Mouse (Mus musculus) limb, embryonic 12.5 days (tissue): ENCODE results near the gene Map3k12. TPM values are rescaled to one million over a fixed set of nuclear protein-coding genes. Genes with fewer than 3 reads are reported as not detected.
A peak's percentile ranks its signal among the peaks of the same experiment; 100 is the strongest.

Source experiments
- ATAC-seq: fragments of 200-750 bp; cut with Nextera tagmentation; 2 replicates; pipeline ENCODE4 v1.8.0; 2017; ENCODE audit warnings: low read depth, moderate TSS enrichment; ENCODE audit not compliant: insufficient number of reproducible peaks, insufficient read depth, low FRiP score, low TSS enrichment
- H3K27ac ChIP-seq: fragments of 300-500 bp; sonication (generic); 2 replicates; pipeline ENCODE4 v1.5.1; 2016; ENCODE audit warnings: mild to moderate bottlenecking, moderate library complexity
- H3K27me3 ChIP-seq: fragments of 300-500 bp; sonication (generic); 2 replicates; pipeline ENCODE4 v1.6.1; 2016; ENCODE audit warnings: mild to moderate bottlenecking, moderate library complexity
- H3K36me3 ChIP-seq: fragments of 300-500 bp; sonication (generic); 2 replicates; pipeline ENCODE4 v1.6.1; 2016; ENCODE audit warnings: mild to moderate bottlenecking, moderate library complexity
- H3K4me1 ChIP-seq: fragments of 300-500 bp; sonication (generic); replicated peaks from 2 replicates; pipeline ENCODE4 v1.6.1; 2016
- H3K4me2 ChIP-seq: fragments of 300-500 bp; sonication (generic); 2 replicates; pipeline ENCODE4 v1.6.1; 2016; ENCODE audit warnings: mild to moderate bottlenecking, moderate library complexity
- H3K4me3 ChIP-seq: fragments of 300-500 bp; sonication (generic); replicated peaks from 2 replicates; pipeline ENCODE4 v1.5.1; 2016; ENCODE audit warnings: mild to moderate bottlenecking
- H3K9ac ChIP-seq: fragments of 300-500 bp; sonication (generic); replicated peaks from 2 replicates; pipeline ENCODE4 v1.6.1; 2016; ENCODE audit warnings: mild to moderate bottlenecking, moderate library complexity
- H3K9me3 ChIP-seq: fragments of 300-500 bp; sonication (generic); 2 replicates; pipeline ENCODE4 v1.6.1; 2016; ENCODE audit warnings: mild to moderate bottlenecking, moderate library complexity
- WGBS: fragments of 180-500 bp; shearing (Covaris S2); methylation state at CpG from one replicate; pipeline ENCODE4 v1.1.7; 2016; 5-methylcytosine and 5-hydroxymethylcytosine counted together
- polyA plus RNA-seq: library from polyadenylated mRNA; unstranded; fragments of >200 nt; fragmentation: Nextera tagmentation; extraction: Ambion mirVana; gene quantifications from 2 replicates; pipeline ENCODE4 v1.2.1, GENCODE M21; 2016

The Map3k12 gene
- polyA plus RNA-seq, 1 experiment from 2014 or later: 23.8 TPM

- no peaks in the 10 kb centered on the region for H3K9me3 ChIP-seq
- no peaks in the 10 kb centered on the region for H3K4me1 ChIP-seq
- no peak for ATAC-seq
- 85% methylated on average over 19 of the region's 19 CpGs for WGBS
- no peak overlapping the region for H3K9ac ChIP-seq
- H3K4me2 ChIP-seq: no peak overlapping the region
- H3K27ac ChIP-seq: no peak overlapping the region
- H3K27me3 ChIP-seq: no peaks in the 10 kb centered on the region
- no peak overlapping the region for H3K4me3 ChIP-seq
- H3K36me3 ChIP-seq: peaks cover 97% of the 10 kb centered on the region
These were observed 15.6 kb downstream of the Map3k12 start for GRCm38 (mm10) chr15:102501084-102501814.

GRCm38 (mm10) chr15:102500479-102500878 lies 16.4 kb downstream of the Map3k12 start:
- Histone ChIP-seq H3K9ac (no peak overlapping the region), H3K4me3 (no peak overlapping the region), H3K4me2 (no peak overlapping the region), H3K9me3 (no peaks in the 10 kb centered on the region), H3K27ac (no peak overlapping the region), H3K36me3 (peaks cover 96% of the 10 kb centered on the region), H3K4me1 (no peaks in the 10 kb centered on the region), H3K27me3 (no peaks in the 10 kb centered on the region)
- WGBS: 87% methylated on average over 5 of the region's 5 CpGs
- ATAC-seq: no peak

GRCm38 (mm10) chr15:102499851-102500250 lies 17.0 kb downstream of the Map3k12 start:
- no peak for ATAC-seq
- H3K36me3 ChIP-seq: peaks cover 96% of the 10 kb centered on the region
- H3K9me3 ChIP-seq: no peaks in the 10 kb centered on the region
- H3K27me3 ChIP-seq: no peaks in the 10 kb centered on the region
- WGBS: 89% methylated on average over 6 of the region's 6 CpGs
- no peak overlapping the region for H3K9ac ChIP-seq
- H3K4me1 ChIP-seq: no peaks in the 10 kb centered on the region
- H3K4me2 ChIP-seq: no peak overlapping the region
- no peak overlapping the region for H3K27ac ChIP-seq
- no peak overlapping the region for H3K4me3 ChIP-seq

- ATAC-seq: no peak
- no peak overlapping the region for H3K27ac ChIP-seq
- H3K9ac ChIP-seq: no peak overlapping the region
- peaks cover 96% of the 10 kb centered on the region for H3K36me3 ChIP-seq
- no peak overlapping the region for H3K4me2 ChIP-seq
- no peak overlapping the region for H3K4me3 ChIP-seq
- 81% methylated on average over 3 of the region's 3 CpGs for WGBS
- no peaks in the 10 kb centered on the region for H3K27me3 ChIP-seq
- no peaks in the 10 kb centered on the region for H3K4me1 ChIP-seq
- H3K9me3 ChIP-seq: no peaks in the 10 kb centered on the region
These were observed 17.5 kb downstream of the Map3k12 start for GRCm38 (mm10) chr15:102499370-102499769.

- ATAC-seq: no peak
- Histone ChIP-seq H3K9me3 (no peaks in the 10 kb centered on the region), H3K4me3 (no peak overlapping the region), H3K27me3 (no peaks in the 10 kb centered on the region), H3K36me3 (peaks cover 96% of the 10 kb centered on the region), H3K4me2 (no peak overlapping the region), H3K4me1 (no peaks in the 10 kb centered on the region), H3K9ac (no peak overlapping the region), H3K27ac (no peak overlapping the region)
- 88% methylated on average over 3 of the region's 3 CpGs for WGBS
These were observed 18.5 kb downstream of the Map3k12 start for GRCm38 (mm10) chr15:102498322-102498721.

- 96% methylated on average over 1 of the region's 1 CpGs for WGBS
- Histone ChIP-seq H3K4me2 (no peak overlapping the region), H3K4me1 (no peaks in the 10 kb centered on the region), H3K27me3 (no peaks in the 10 kb centered on the region), H3K27ac (no peak overlapping the region), H3K9me3 (no peaks in the 10 kb centered on the region), H3K4me3 (no peak overlapping the region), H3K9ac (no peak overlapping the region), H3K36me3 (peaks cover 92% of the 10 kb centered on the region)
- no peak for ATAC-seq
These were observed 29.2 kb downstream of the Map3k12 start for GRCm38 (mm10) chr15:102487664-102488063.

GRCm38 (mm10) chr15:102485853-102486252 lies 31.0 kb downstream of the Map3k12 start:
- Histone ChIP-seq H3K36me3 (peaks cover 94% of the 10 kb centered on the region), H3K27me3 (no peaks in the 10 kb centered on the region), H3K4me2 (no peak overlapping the region), H3K4me3 (no peak overlapping the region), H3K27ac (no peak overlapping the region), H3K9ac (no peak overlapping the region), H3K9me3 (no peaks in the 10 kb centered on the region), H3K4me1 (no peaks in the 10 kb centered on the region)
- no peak for ATAC-seq
- 92% methylated on average over 12 of the region's 12 CpGs for WGBS

- Histone ChIP-seq H3K9ac (no peak overlapping the region), H3K4me3 (no peak overlapping the region), H3K4me2 (no peak overlapping the region), H3K27me3 (no peaks in the 10 kb centered on the region), H3K4me1 (no peaks in the 10 kb centered on the region), H3K9me3 (no peaks in the 10 kb centered on the region), H3K27ac (no peak overlapping the region), H3K36me3 (peaks cover 92% of the 10 kb centered on the region)
- WGBS: 89% methylated on average over 3 of the region's 3 CpGs
- ATAC-seq: no peak
These were observed 33.7 kb downstream of the Map3k12 start for GRCm38 (mm10) chr15:102483136-102483535.

- 96% methylated on average over 2 of the region's 2 CpGs for WGBS
- H3K27me3 ChIP-seq: no peaks in the 10 kb centered on the region
- H3K4me1 ChIP-seq: peaks cover 15% of the 10 kb centered on the region
- no peaks in the 10 kb centered on the region for H3K9me3 ChIP-seq
- no peak overlapping the region for H3K9ac ChIP-seq
- no peak overlapping the region for H3K4me2 ChIP-seq
- ATAC-seq: no peak
- H3K27ac ChIP-seq: no peak overlapping the region
- H3K4me3 ChIP-seq: no peak overlapping the region
- H3K36me3 ChIP-seq: peaks cover 63% of the 10 kb centered on the region
These were observed 42.3 kb downstream of the Map3k12 start for GRCm38 (mm10) chr15:102474520-102474919.

GRCm38 (mm10) chr15:102473246-102473645 lies 43.6 kb downstream of the Map3k12 start:
- Histone ChIP-seq H3K4me2 (peak overlapping the region; percentile 72), H3K4me1 (peaks cover 15% of the 10 kb centered on the region), H3K9ac (no peak overlapping the region), H3K4me3 (no peak overlapping the region), H3K9me3 (no peaks in the 10 kb centered on the region), H3K27me3 (no peaks in the 10 kb centered on the region), H3K36me3 (peaks cover 51% of the 10 kb centered on the region), H3K27ac (no peak overlapping the region)
- ATAC-seq: no peak
- WGBS: 78% methylated on average over 2 of the region's 2 CpGs

GRCm38 (mm10) chr15:102471727-102472126 lies 45.1 kb downstream of the Map3k12 start:
- H3K4me1 ChIP-seq: peaks cover 15% of the 10 kb centered on the region
- peak overlapping the region; percentile 72 for H3K4me2 ChIP-seq
- H3K9ac ChIP-seq: peak overlapping the region; percentile 96; the same call in 1 of the 2 replicates

GRCm38 (mm10) chr15:102471295-102471645 lies 45.6 kb downstream of the Map3k12 start:
- Histone ChIP-seq H3K27me3 (no peaks in the 10 kb centered on the region), H3K4me2 (peak overlapping the region; percentile 72), H3K36me3 (peaks cover 33% of the 10 kb centered on the region), H3K27ac (peak overlapping the region; percentile 99), H3K9ac (peak overlapping the region; percentile 96), H3K9me3 (no peaks in the 10 kb centered on the region), H3K4me3 (peak overlapping the region; percentile 85), H3K4me1 (peaks cover 15% of the 10 kb centered on the region)
- ATAC-seq: no peak; the same call in 1 of the 2 replicates
- WGBS: 3% methylated on average over 10 of the region's 10 CpGs

More at GRCm38 (mm10) chr15:102471727-102472126, 45.1 kb downstream of the Map3k12 start:
- H3K4me3 ChIP-seq: peak overlapping the region; percentile 85
- H3K27me3 ChIP-seq: no peaks in the 10 kb centered on the region
- H3K36me3 ChIP-seq: peaks cover 37% of the 10 kb centered on the region
- H3K9me3 ChIP-seq: no peaks in the 10 kb centered on the region
- H3K27ac ChIP-seq: no peak overlapping the region
- ATAC-seq: no peak
